Mouse (Mus musculus) left cerebral cortex, adult 11 months (tissue): Measurements from ENCODE around the gene Cdk14.
"Not testable (repeated sequence)": the region's sequence is repeated elsewhere in the genome, so short reads cannot be mapped to it uniquely, and the experiment has no call there.

Experiments used
- DNase-seq: peaks from one replicate; pipeline ENCODE4 v3.0.0; 2022; ENCODE audit warnings: low spot score

Gene Cdk14

DNA sequence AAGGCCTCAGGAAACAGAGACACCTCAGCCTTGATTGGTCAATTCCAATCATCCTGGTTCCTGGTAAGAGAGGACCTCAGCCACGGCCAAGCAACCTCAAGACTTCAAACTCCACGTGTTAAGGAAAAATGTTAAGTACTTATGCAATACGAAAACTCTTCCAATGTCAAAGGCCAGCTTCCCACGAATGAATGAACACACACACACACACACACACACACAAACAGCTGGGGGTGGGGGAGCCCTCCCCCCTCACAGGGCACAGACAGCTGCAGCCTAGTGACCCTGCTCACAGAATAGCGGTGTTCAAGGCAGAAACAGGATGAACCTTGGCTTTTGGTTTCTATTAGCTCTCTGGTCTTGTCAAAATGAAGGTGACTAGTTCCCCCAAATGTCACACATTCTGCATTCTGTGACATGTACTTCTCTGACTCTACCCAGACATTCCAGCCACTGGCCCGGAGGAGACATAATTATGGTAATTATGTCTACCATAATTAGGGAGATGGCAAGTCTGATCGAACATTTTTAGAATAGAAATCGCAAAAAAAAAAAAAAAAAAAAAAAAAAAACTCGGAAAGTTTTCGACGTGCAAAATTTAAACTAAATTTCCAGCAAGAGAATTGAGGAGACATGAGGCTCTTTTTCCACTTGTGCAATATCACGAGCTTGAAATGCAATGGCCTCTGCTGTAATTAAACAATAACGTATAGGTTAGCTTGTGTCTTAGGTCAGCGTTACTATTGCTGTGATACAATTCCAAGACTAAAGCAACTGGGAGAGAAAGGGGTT is 54.6 kb downstream of the Cdk14 start:
- no peak for DNase-seq

DNA sequence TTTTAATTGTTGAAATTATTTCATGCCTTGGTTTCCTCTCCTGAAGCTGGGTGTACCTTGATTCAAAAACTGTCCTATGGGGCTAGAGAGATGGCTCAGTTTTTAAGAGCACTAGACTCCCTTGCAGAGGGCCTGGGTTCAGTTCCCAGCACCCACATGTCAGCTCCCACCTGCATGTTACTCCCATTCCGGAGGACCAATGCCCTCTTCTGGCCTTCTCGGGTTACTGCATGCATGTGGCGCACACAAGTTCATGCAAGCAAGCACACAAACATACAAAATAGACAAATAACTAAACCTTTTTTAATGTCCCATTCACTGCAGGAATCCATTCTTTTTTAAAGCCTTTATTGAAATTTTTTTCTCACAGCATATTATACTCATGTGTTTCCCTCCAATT is 58.4 kb downstream of the Cdk14 start:
- no peak for DNase-seq

DNA sequence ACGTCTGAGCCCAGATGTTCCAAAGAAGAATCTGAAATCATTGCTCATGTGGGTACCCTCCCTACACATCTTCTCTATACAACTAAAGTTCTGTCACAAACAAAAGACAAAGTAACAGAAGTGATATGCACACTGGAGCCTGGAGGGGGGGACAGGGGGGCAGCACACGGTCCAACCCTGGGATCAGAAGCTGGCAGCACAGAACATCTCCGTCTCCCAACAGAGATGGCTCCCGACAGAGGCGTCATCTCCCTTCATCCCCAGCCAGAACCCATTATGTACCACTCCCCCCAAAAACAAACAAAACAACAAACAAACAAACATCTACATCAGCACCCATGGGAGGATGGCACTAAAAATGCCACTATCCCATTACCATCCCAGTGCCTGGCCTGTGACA is 59.8 kb downstream of the Cdk14 start:
- no peak for DNase-seq

DNA sequence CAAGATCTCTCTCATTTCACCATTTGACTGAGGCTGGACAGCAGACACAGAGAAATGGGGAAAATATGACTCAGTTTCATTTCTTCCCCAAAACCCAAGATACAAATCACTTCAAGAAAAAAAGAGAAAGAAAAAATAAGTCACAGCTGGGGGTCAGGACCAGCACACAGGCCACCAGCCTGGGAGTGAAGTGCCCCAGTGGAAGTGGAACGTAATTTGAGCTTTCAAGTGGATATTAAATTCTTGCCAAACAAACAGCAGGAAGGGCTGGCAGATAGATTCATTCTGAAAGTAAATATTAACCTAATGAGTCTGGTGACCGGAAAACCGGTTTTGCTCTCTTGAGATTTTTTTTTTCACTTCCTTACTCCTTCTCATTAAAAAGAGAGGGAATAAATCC is 60.2 kb downstream of the Cdk14 start:
- DNase-seq: no peak

DNA sequence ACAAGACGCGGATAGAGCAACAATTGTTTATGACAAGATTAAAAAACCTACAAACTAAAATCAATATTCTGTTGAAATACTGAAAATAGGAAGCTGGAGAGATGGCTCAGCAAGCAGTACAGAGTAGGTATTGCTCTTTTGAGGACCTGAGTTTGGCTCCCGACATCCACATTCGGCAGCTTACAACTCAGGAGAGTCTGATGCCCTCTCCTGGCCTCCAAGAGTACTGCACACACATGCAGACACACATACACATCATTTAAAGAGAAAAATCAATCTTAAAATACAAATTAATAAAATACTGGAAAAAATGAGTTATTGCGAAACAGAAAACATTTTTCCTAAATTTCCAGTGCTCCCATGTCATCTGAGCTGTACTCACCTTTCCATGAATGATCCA is 60.7 kb downstream of the Cdk14 start:
- DNase-seq: no peak

DNA sequence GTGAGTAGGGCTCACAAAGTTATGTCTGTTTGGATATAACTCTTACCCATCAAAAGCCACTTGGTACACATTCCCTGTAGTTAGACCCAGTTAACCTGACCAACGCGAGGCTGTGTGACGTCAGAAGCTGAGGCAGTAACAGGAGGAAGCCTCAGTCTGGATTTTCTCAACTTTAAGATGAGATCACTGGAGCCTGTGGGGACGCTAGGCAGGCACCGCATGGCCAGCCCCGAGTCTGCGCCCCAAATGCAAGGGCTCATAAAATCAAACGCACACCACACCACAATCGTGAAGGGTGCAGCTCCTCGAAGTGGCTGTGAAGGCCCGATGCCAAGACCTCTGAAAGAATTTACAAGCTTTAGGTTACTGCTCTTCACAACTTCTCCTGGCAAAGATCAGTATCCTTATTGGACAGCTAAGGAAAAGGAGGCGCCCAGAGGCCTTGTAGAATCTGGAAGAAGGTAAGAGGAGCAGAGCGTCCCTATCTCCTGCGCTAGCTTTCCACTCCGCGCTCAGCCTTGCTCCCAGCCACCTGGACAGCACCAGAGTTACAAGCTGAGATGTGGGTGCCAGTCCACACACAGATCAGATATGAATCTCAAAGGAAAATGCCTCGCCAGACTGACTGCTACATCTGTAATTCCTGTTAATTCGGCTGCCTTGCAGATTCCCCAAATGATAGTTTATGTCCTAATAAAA is 61.9 kb downstream of the Cdk14 start:
- DNase-seq: no peak

DNA sequence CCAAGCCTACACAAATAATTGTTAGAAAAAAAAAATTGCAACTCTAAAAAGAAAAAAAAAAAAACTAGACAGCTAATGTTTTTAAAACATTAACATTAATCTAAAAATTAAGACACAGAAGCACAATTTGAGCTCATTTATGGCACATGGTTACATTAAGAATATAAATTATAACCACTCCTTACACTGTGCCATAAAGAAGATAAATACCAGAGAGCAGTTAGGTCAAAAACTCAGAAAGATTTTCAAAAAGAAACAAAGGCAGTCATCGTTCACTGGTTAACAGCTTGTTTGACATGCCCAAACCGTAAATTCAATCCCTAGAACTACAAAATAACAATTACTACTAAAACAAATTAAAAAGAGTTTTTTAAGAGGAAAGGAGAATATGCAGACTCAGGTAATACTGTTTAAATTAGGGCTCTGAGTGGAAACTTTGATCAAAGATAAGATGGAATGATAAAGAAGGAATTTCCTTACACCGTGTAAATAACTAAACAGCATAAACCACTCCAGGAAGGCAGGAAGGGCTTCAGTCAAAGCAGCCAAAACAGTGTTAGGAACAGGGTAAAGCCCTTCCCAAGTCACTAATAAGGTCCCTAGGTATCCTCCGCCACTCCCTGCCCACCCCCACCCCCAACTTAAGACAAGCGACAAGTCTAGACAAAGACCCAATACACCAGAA is 65.3 kb downstream of the Cdk14 start:
- no peak for DNase-seq

DNA sequence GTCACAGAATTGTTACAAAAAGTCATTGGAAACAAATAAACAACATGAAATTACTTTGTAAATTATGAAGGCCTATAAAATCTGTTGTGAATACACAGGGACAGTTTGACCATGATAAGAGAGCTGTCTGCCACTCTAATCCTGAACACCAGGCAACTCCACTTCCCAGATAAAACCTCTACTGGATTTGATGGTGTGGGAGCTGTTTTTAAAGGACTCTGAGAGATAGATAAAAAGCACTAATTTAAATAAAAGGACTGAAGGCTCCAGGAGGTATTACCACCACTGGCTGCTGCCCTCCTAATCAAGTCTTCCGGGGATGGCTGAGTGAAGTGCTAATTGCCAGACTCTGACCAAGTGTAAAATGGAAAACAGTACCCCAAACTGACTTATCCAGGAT is 66.2 kb downstream of the Cdk14 start:
- no peak for DNase-seq

DNA sequence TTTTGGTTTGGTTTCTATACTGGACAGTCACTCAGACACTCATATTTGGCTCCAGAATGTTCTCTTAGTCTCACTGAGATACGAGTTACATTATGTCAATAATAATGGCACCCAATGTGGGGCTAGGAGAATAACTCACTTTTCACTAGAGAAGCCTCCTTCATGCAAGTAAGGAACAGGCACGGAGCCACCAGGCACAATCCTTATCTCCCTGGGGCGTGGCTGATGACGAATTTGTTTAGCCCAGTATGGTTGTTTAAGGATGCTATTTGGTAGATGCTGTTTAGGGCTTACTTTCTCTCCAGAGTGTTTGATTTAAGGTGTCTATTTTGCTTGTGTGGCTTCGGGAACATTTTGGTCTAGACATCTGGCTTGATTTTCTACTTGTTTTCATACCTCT is 75.5 kb downstream of the Cdk14 start:
- DNase-seq: no peak

DNA sequence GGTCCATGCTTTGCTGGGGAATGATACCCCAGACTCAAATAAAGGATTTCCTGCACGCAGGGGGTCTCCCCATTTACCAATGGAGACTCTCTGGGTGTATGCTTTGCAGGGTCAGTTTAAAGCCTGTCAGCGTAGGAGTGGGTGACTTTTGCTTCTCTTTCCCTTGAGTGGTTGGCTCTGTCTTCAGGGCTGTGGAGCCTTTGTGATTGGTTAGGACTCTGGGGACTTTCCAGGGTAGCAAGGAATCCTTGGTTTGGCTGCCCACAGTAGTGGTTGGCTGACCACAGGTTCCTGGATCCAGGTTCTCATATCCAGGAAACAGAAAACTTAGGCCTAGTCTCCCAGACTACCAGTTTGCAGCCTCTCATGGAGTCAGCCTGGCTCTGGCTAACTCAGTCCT is 76.4 kb downstream of the Cdk14 start:
- DNase-seq: no peak

DNA sequence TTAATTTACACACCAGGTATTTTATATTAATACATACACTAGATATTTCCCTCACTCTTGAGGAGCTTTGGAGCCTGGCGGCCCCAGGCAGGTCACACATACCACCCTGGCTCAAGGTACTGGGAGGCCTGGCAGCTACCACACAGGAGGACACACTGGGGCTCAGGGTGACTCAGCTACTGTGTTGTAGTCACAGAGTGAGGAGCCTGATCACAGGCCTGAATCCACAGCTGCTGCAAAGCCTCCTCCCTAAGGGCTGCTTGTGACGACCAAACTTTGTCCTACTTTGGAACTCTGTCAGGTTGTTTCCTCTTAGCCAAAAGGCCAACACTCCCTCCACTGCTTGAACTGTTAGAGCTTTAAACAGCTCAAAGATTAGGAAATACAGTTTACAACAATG is 76.8 kb downstream of the Cdk14 start:
- DNase-seq: no peak

DNA sequence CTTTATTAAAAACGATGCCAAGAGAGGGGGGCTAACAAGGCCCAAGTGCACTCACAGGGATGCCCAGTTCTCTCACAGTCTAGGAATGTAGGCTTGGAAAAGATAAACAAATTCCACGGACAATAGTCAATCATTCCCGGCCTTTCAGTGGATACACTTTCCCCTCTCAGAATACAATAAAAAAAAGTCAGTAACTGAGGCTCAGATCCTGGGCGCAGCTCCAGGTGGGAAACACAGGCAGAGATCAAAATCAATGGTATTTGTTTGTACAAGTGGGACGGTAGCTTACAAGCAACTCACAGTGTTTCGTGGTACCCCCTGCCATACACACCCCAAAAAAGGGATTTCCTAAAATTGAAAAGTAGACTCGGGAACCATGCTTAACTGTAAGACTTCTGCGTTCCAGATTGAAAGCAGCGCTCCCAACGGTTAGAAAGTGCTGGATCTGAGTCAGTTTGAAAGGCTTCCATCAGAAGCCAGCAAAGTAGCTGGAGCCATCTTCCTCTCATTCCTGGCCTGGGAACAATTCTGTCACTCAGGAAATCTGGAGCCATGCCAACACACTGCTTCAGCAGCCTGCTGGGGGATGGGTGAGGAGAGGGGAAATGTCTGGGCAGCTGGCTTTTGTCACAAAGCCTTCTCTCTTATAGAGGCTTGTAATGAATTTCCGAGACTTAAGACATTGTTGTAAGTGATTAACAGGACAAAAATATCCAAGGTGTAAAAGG is 77.5 kb downstream of the Cdk14 start:
- peak; percentile 10 for DNase-seq

DNA sequence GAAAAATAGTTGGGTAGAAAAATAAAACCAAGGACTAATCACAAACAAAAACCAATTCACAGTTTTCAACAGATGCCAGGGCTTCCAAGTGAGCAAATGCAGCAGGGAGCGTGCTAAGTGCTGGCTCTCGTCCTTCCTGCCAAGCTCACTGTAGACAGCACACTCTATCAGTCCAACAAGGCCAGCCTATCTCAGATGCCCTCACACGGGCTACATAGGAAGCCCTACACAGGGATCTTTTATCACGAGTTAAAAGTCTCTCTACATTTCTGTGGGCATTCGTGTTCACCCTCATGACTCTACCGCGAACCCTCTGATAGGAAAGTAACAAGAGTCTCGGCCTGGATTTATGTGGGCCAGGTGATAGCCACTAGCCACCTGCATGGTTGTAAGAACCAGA is 78.5 kb downstream of the Cdk14 start:
- no peak for DNase-seq

DNA sequence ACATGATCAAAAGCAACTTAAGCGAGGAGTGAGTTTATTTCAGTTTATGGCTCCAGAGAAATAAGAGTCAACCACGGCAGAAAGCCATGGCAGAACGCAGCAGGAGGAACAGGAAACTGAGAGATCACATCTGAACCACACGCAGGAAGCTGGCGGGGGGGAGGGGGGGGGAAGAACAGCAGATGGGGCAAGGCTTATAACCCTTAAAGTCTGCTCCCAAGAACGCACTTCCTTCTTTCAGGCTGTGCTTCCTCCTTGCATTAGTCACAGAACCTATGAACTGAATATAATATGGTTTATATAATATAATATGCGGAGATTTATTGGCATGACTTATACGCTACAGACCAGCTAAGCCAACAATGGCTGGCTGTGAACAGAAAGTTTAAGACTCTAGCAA is 86.2 kb downstream of the Cdk14 start:
- no peak for DNase-seq

DNA sequence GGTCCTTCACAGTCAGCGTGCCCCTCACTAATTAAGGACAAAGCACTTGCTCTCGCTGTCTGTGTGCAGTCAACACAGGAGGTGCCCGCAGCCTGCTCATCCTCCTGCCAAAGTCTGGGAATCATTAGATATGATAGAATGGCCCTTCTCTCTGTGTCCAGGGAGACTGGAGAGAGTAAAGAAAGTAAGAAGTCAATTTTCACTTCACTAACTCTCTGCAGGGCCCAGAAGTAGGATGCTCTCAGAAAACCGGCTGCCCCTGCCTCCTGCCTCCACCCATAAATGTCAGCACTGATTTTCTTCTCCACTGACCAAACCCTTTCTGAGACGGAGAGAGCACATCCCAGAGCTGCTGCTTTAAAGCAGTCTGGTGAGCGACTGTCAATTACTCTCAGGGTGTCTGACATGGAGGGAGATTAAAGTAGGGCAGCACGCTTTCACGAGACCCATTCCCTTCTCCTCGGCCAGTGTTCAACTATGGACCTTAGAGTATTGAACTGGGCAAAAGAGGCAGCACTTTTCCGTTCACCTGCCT is 89.1 kb downstream of the Cdk14 start:
- DNase-seq: no peak

DNA sequence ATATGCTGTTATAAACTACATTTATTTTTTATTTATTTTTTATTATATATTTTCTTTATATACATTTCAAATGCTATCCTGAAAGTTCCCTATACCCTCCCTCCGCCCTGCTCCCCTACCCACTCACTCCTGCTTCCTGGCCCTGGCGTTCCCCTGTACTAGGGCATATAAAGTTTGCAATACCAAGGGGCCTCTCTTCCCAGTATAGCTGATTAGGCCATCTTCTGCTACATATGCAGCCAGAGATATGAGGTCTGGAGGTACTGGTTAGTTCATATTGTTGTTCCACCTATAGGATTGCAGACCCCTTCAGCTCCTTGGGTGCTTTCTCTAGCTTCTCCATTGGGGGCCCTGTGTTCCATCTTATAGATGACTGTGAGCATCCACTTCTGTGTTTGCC is 91.1 kb downstream of the Cdk14 start:
- DNase-seq: not testable (repeated sequence)

DNA sequence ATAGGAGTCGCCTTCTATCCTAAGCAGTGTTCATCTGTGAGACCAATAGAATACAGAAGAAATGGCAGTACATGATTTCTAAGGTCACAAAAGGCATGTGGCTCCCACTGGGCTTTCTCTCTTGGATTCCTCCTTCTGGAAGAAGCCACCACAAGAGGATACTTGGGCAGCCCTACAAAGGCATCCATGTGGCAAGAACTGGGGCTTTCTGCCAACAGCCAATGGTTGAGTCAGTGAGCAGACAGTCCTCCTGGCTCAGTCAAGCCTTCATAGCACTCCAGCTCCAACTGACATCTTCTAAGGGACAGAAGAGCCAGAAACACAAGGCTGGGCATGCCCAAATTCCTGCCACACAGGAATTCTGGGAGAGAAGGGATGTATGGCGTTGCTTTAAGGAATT is 93.4 kb downstream of the Cdk14 start:
- DNase-seq: no peak

DNA sequence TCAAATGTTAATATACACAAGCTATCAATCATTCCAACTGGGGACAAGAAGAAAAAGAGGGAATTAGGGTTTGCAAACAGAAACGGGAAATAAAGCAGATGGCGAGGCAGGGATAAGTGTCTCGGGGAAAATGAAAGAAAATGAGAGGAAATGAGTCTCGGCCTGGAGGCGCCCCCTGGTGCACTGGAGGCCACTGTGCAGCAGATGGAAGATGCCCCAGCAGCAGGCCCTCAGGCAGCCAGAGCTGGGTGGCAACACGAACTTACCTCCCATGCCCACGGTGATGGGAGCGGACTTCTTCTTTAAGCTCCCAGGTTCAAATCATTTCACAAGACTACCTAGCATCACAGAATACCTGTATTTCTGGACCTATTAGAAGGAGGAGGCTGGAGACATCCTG is 97.4 kb downstream of the Cdk14 start:
- DNase-seq: no peak

DNA sequence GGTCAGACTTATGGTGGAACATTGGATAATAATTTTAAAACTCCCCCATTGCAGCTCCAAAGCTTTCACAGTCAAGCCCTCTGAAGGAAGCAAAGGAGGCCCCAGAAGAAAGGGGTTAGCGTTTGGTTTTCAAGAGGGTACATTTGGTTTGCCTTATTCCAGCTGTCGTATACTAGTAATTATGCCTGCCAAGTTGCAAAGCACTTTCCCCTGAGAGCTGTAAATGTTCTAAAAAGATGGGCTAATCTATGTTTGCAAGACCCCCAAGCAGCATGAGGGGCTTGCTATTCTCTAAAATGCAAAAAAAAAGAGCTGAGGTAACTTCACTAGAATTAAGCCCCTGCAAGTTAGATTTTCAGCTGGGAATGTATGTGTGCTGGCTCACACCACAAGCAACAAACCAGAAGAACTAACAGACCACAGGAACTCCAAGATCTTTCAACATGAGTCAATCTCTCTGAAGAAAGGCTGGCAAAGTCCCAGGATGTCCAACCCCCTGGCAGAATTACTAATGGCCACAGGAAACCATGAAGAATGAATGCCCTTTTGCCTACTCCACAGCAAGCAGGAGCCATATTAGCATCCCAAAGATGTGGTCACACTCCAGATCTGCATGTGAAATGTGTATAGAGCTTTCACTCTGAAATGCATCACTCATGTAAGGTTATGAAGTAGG is 99.5 kb downstream of the Cdk14 start:
- DNase-seq: no peak

DNA sequence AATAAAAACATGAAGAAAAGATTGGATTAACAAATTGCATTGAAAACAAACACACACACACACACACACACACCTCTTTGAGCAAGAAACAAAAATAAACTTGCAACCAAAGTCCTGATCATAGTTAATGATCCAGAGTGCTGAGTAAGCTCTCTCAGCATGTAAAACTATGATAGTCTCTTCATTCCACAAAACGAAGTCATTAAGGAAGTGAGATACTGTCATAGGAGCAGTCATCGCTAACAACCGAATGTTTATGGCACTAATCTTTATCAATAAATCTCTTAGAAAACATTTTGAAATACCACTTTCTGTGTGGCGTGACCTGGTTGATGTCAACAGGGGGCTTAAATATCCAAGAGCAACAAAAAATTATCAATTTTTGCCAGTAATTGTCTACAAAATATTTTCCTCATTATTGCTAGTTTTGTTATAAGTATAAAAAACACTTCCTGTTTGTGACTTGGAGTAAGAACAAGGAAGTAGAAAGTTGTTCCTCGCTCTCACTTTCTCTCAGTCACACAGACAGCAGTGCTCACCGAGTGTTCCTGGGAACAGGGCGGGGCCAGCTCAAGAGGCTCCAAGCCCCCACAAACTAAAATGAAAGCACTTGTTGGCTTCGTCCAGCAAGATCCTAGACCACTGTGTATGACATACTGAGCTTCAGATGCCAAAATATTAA is 100.1 kb downstream of the Cdk14 start:
- no peak for DNase-seq

DNA sequence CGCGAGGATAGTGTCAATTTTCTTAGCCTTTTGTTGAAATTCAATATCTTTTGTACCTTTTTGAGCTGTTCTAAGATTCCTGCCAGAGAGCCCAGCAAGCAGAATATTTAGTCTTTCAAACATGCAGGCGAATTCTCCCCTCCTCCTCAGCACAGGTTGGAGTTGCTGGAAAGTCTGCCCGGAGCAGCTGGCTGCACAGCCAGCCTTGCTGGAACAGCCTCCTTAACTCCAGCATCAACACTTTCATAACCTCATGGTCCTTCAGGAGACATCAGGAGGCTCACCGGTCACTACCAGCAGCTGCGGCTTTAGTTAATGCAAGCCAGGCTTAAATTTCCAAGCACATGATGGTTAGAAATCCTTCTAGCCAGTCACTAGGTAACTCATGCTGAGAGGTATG is 105.8 kb downstream of the Cdk14 start:
- no peak for DNase-seq
